Mouse (Mus musculus): Measurements from ENCODE around the gene Sh3bgrl2.

DNA sequence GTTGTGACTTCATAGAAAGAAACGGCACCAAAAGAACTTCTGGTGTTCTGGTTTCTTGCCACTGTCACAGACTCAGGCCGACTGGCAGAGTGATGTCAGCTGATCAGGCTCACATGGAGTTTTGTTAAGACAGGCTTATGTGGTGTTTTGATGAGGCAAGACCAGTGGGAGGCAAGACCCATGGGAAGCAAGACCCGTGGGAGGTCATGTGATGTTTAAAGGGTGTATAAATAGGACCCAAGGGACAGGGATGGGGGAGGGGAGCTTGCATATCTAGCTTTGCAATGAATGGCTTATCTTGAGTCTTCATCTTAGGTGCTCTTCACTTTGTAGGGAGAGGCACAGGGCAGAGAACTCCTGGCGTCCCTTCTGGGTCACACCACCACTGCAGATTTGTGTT is 118.9 kb downstream of the Sh3bgrl2 start:
- TF ChIP-seq POLR2A (IDR thresholded peaks at IDR 0.05; ENCODE audit: borderline replicate concordance, extremely low read depth, low read depth, low read length), result no peak
- no peak for TF ChIP-seq CTCF (IDR thresholded peaks at IDR 0.05; ENCODE audit: insufficient read depth, low read length)

All from lung, adult 2 months (tissue).